Mouse (Mus musculus) midbrain, embryonic 13.5 days (tissue): ENCODE data around the gene Bcat1. TPM values are rescaled to one million over a fixed set of nuclear protein-coding genes. Genes with fewer than 3 reads are reported as not detected.
A peak's percentile ranks its signal among the peaks of the same experiment; 100 is the strongest.
"Not testable (repeated sequence)": the region's sequence is repeated elsewhere in the genome, so short reads cannot be mapped to it uniquely, and the experiment has no call there.

Source experiments
- ATAC-seq: fragments of 200-750 bp; cut with Nextera tagmentation; 2 replicates; pipeline ENCODE4 v1.8.0; 2017; ENCODE audit warnings: mild to moderate bottlenecking, moderate TSS enrichment, moderate library complexity
- H3K27ac ChIP-seq: fragments of 300-500 bp; sonication (generic); 2 replicates; pipeline ENCODE4 v1.5.1; 2015; ENCODE audit warnings: inconsistent platforms, mild to moderate bottlenecking, moderate library complexity
- H3K27me3 ChIP-seq: fragments of 300-500 bp; sonication (generic); 2 replicates; pipeline ENCODE4 v1.6.1; 2015; ENCODE audit warnings: mild to moderate bottlenecking, inconsistent platforms
- H3K36me3 ChIP-seq: fragments of 300-500 bp; sonication (generic); 2 replicates; pipeline ENCODE4 v1.6.1; 2015; ENCODE audit warnings: mild to moderate bottlenecking, inconsistent platforms
- H3K4me1 ChIP-seq: fragments of 300-500 bp; sonication (generic); replicated peaks from 2 replicates; pipeline ENCODE4 v1.6.1; 2015; ENCODE audit warnings: inconsistent platforms
- H3K4me2 ChIP-seq: fragments of 300-500 bp; sonication (generic); replicated peaks from 2 replicates; pipeline ENCODE4 v1.6.1; 2015; ENCODE audit warnings: moderate library complexity, mild to moderate bottlenecking, inconsistent platforms
- H3K4me3 ChIP-seq: fragments of 300-500 bp; sonication (generic); replicated peaks from 2 replicates; pipeline ENCODE4 v1.5.1; 2015; ENCODE audit warnings: mild to moderate bottlenecking, inconsistent platforms
- H3K9ac ChIP-seq: fragments of 300-500 bp; sonication (generic); replicated peaks from 2 replicates; pipeline ENCODE4 v1.6.1; 2015; ENCODE audit warnings: mild to moderate bottlenecking, inconsistent platforms
- H3K9me3 ChIP-seq: fragments of 300-500 bp; sonication (generic); 2 replicates; pipeline ENCODE4 v1.6.1; 2016; ENCODE audit warnings: mild to moderate bottlenecking, inconsistent platforms
- WGBS: fragments of 180-500 bp; shearing (Covaris S2); methylation state at CpG from one replicate; pipeline ENCODE4 v1.1.7; 2015; 5-methylcytosine and 5-hydroxymethylcytosine counted together
- polyA plus RNA-seq: library from polyadenylated mRNA; unstranded; fragments of >200 nt; fragmentation: Nextera tagmentation; extraction: Ambion mirVana; gene quantifications from 2 replicates; pipeline ENCODE4 v1.2.1, GENCODE M21; 2015

Gene Bcat1
- polyA plus RNA-seq, 1 experiment from 2014 or later: 109 TPM

GRCm38 (mm10) chr6:145115476-145116097 is 39.6 kb upstream of the Bcat1 start, which contains the start of gene Lrmp:
Gene Lrmp, plus strand, starts transcription at chr6:145115653.
- H3K4me1 ChIP-seq: peaks cover 13% of the 10 kb centered on the region
- no peaks in the 10 kb centered on the region for H3K36me3 ChIP-seq
- WGBS: 68% methylated on average over 6 of the region's 6 CpGs
- no peak for ATAC-seq
- no peak within 1 kb of the TSS for H3K4me3 ChIP-seq
- peak within 1 kb of the TSS; percentile 13; the same call in 1 of the 2 replicates for H3K4me2 ChIP-seq
- H3K27me3 ChIP-seq: 0 out of 2 replicates have a peak, but pooled peaks cover 6% of the 10 kb centered on the region
- peak within 1 kb of the TSS; percentile 45; the same call in 1 of the 2 replicates for H3K27ac ChIP-seq
- H3K9ac ChIP-seq: no peak within 1 kb of the TSS; the same call in 1 of the 2 replicates
- no peaks in the 10 kb centered on the region for H3K9me3 ChIP-seq

GRCm38 (mm10) chr6:145114561-145114960 is 38.6 kb upstream of the Bcat1 start:
- no peak for ATAC-seq
- Histone ChIP-seq H3K4me2 (no peak overlapping the region), H3K4me1 (peaks cover 13% of the 10 kb centered on the region), H3K27ac (no peak overlapping the region), H3K4me3 (no peak overlapping the region), H3K36me3 (no peaks in the 10 kb centered on the region), H3K27me3 (0 out of 2 replicates have a peak, but pooled peaks cover 6% of the 10 kb centered on the region), H3K9ac (no peak overlapping the region), H3K9me3 (no peaks in the 10 kb centered on the region)
- WGBS: 76% methylated on average over 2 of the region's 2 CpGs

GRCm38 (mm10) chr6:145112865-145113264 is 36.9 kb upstream of the Bcat1 start:
- H3K4me1 ChIP-seq: peaks cover 13% of the 10 kb centered on the region
- no peak overlapping the region for H3K4me3 ChIP-seq
- no peak overlapping the region for H3K9ac ChIP-seq
- no peaks in the 10 kb centered on the region for H3K27me3 ChIP-seq
- H3K27ac ChIP-seq: no peak overlapping the region
- no peak for ATAC-seq
- WGBS: 79% methylated on average over 6 of the region's 6 CpGs
- H3K9me3 ChIP-seq: no peaks in the 10 kb centered on the region
- H3K36me3 ChIP-seq: no peaks in the 10 kb centered on the region
- no peak overlapping the region for H3K4me2 ChIP-seq

GRCm38 (mm10) chr6:145110786-145111185 is 34.8 kb upstream of the Bcat1 start:
- Histone ChIP-seq H3K36me3 (no peaks in the 10 kb centered on the region), H3K9ac (no peak overlapping the region), H3K4me3 (no peak overlapping the region), H3K27me3 (no peaks in the 10 kb centered on the region), H3K9me3 (no peaks in the 10 kb centered on the region), H3K4me1 (peaks cover under 1% of the 10 kb centered on the region; the same call in 1 of the 2 replicates), H3K4me2 (no peak overlapping the region), H3K27ac (no peak overlapping the region)
- WGBS: 86% methylated on average over 4 of the region's 4 CpGs
- no peak for ATAC-seq

- Histone ChIP-seq H3K4me2 (no peak overlapping the region), H3K9ac (no peak overlapping the region), H3K9me3 (no peaks in the 10 kb centered on the region), H3K4me3 (no peak overlapping the region), H3K27me3 (no peaks in the 10 kb centered on the region), H3K27ac (no peak overlapping the region), H3K4me1 (no peaks in the 10 kb centered on the region), H3K36me3 (no peaks in the 10 kb centered on the region)
- ATAC-seq: no peak
- 96% methylated on average over 5 of the region's 6 CpGs for WGBS
Measured at GRCm38 (mm10) chr6:145106163-145106842, 30.3 kb upstream of the Bcat1 start.

- WGBS: 97% methylated on average over 10 of the region's 10 CpGs
- Histone ChIP-seq H3K9ac (no peak overlapping the region), H3K4me3 (no peak overlapping the region), H3K4me2 (no peak overlapping the region), H3K4me1 (no peaks in the 10 kb centered on the region), H3K27me3 (no peaks in the 10 kb centered on the region), H3K9me3 (no peaks in the 10 kb centered on the region), H3K36me3 (no peaks in the 10 kb centered on the region), H3K27ac (no peak overlapping the region)
- ATAC-seq: no peak
Measured at GRCm38 (mm10) chr6:145105439-145105838, 29.5 kb upstream of the Bcat1 start.

- no peaks in the 10 kb centered on the region for H3K36me3 ChIP-seq
- H3K27me3 ChIP-seq: no peaks in the 10 kb centered on the region
- no peak for ATAC-seq
- no peaks in the 10 kb centered on the region for H3K9me3 ChIP-seq
- no peak overlapping the region for H3K4me3 ChIP-seq
- H3K9ac ChIP-seq: no peak overlapping the region
- no peak overlapping the region for H3K27ac ChIP-seq
- no peaks in the 10 kb centered on the region for H3K4me1 ChIP-seq
- 88% methylated on average over 10 of the region's 10 CpGs for WGBS
- H3K4me2 ChIP-seq: no peak overlapping the region
Measured at GRCm38 (mm10) chr6:145104241-145104939, 28.4 kb upstream of the Bcat1 start.

- H3K27me3 ChIP-seq: no peaks in the 10 kb centered on the region
- H3K36me3 ChIP-seq: no peaks in the 10 kb centered on the region
- H3K4me2 ChIP-seq: no peak overlapping the region
- no peak overlapping the region for H3K27ac ChIP-seq
- no peak for ATAC-seq
- no peaks in the 10 kb centered on the region for H3K9me3 ChIP-seq
- no peaks in the 10 kb centered on the region for H3K4me1 ChIP-seq
- no peak overlapping the region for H3K4me3 ChIP-seq
- 77% methylated on average over 9 of the region's 9 CpGs for WGBS
- no peak overlapping the region for H3K9ac ChIP-seq
Measured at GRCm38 (mm10) chr6:145100923-145101322, 24.9 kb upstream of the Bcat1 start.

GRCm38 (mm10) chr6:145094431-145094830 is 18.4 kb upstream of the Bcat1 start:
- no peak for ATAC-seq
- Histone ChIP-seq H3K36me3 (no peaks in the 10 kb centered on the region), H3K4me1 (no peaks in the 10 kb centered on the region), H3K27ac (no peak overlapping the region), H3K9ac (no peak overlapping the region), H3K4me3 (no peak overlapping the region), H3K27me3 (no peaks in the 10 kb centered on the region), H3K4me2 (no peak overlapping the region), H3K9me3 (no peaks in the 10 kb centered on the region)
- WGBS: 85% methylated on average over 4 of the region's 4 CpGs

- not testable (repeated sequence) for H3K36me3 ChIP-seq, H3K4me2 ChIP-seq, H3K27me3 ChIP-seq, H3K9ac ChIP-seq, H3K9me3 ChIP-seq, H3K4me3 ChIP-seq, H3K27ac ChIP-seq, H3K4me1 ChIP-seq, ATAC-seq
- WGBS: 62% methylated on average over 7 of the region's 7 CpGs
Measured at GRCm38 (mm10) chr6:145093038-145093622, 17.1 kb upstream of the Bcat1 start.

- WGBS: 90% methylated on average over 7 of the region's 7 CpGs
- no peak for ATAC-seq
Measured at GRCm38 (mm10) chr6:145091998-145092397, 16.0 kb upstream of the Bcat1 start.

GRCm38 (mm10) chr6:145090928-145091327 is 14.9 kb upstream of the Bcat1 start:
- no peaks in the 10 kb centered on the region for H3K36me3 ChIP-seq
- ATAC-seq: no peak
- H3K9ac ChIP-seq: no peak overlapping the region
- no peaks in the 10 kb centered on the region for H3K9me3 ChIP-seq
- no peak overlapping the region for H3K4me2 ChIP-seq
- no peak overlapping the region for H3K4me3 ChIP-seq
- WGBS: 77% methylated on average over 5 of the region's 5 CpGs
- H3K27me3 ChIP-seq: no peaks in the 10 kb centered on the region
- no peak overlapping the region for H3K27ac ChIP-seq
- H3K4me1 ChIP-seq: no peaks in the 10 kb centered on the region

More at GRCm38 (mm10) chr6:145091998-145092397, 16.0 kb upstream of the Bcat1 start:
- no peak overlapping the region for H3K27ac ChIP-seq
- H3K36me3 ChIP-seq: no peaks in the 10 kb centered on the region
- no peaks in the 10 kb centered on the region for H3K9me3 ChIP-seq
- no peak overlapping the region for H3K4me2 ChIP-seq
- H3K4me1 ChIP-seq: no peaks in the 10 kb centered on the region
- no peak overlapping the region for H3K9ac ChIP-seq
- H3K27me3 ChIP-seq: no peaks in the 10 kb centered on the region
- no peak overlapping the region for H3K4me3 ChIP-seq
